Mouse (Mus musculus) CH12.LX (cell line): ENCODE measurements around the gene Spen. TPM values are rescaled to one million over a fixed set of nuclear protein-coding genes. Genes with fewer than 3 reads are reported as not detected.

Source experiments
- DNase-seq: peaks from one replicate; pipeline ENCODE4 v3.0.0-alpha.2; 2013; ENCODE audit errors: extremely low read depth
- H3K27ac ChIP-seq: 2 replicates; pipeline ENCODE4 v1.5.1; 2012; ENCODE audit warnings: low read depth, mild to moderate bottlenecking, control low read depth, moderate library complexity; ENCODE audit not compliant: insufficient read depth
- H3K27me3 ChIP-seq: replicated peaks from 2 replicates; pipeline ENCODE3; 2012; ENCODE audit warnings: inconsistent platforms
- H3K36me3 ChIP-seq, 2 experiments: replicated peaks in 1 of 2; 2 replicates each; pipeline versions ENCODE3 to v1.6.1; 2012; ENCODE audit warnings: inconsistent platforms in 1 of 2, low read length in 1 of 2, mild to moderate bottlenecking in 1 of 2, mixed read lengths in 1 of 2, moderate library complexity in 1 of 2; ENCODE audit not compliant: control insufficient read depth in 1 of 2, insufficient read depth in 1 of 2
- H3K4me1 ChIP-seq, 2 experiments: 2 replicates each; pipeline ENCODE4 v1.6.1; 2012; ENCODE audit warnings: inconsistent platforms in 1 of 2, moderate library complexity in 1 of 2; ENCODE audit not compliant: insufficient read depth in 2 of 2, control insufficient read depth in 1 of 2
- H3K4me2 ChIP-seq: 2 replicates; pipeline ENCODE4 v1.6.1; 2012; ENCODE audit warnings: low read depth, mild to moderate bottlenecking, control low read depth; ENCODE audit not compliant: poor library complexity, insufficient read depth, severe bottlenecking
- H3K4me3 ChIP-seq, 3 experiments: fragments of 150-350 bp in 1 of 3; sonication (generic) in 1 of 3; replicated peaks in 1 of 3; 2 replicates each; pipeline versions ENCODE3 to v1.5.1; 2011 to 2012; ENCODE audit warnings: low read depth in 2 of 3, low read length in 2 of 3, mild to moderate bottlenecking in 2 of 3, moderate library complexity in 2 of 3, control low read depth in 1 of 3, improper control_type of control experiment in 1 of 3, inconsistent platforms in 1 of 3, mixed read lengths in 1 of 3; ENCODE audit not compliant: poor library complexity in 1 of 3
- H3K79me2 ChIP-seq: replicated peaks from 2 replicates; pipeline ENCODE4 v1.6.1; 2012; ENCODE audit warnings: mild to moderate bottlenecking, moderate library complexity; ENCODE audit not compliant: control insufficient read depth, poor library complexity, insufficient read depth, severe bottlenecking; ENCODE audit errors: extremely low read depth
- H3K9ac ChIP-seq: 2 replicates; pipeline ENCODE4 v1.6.1; 2012; ENCODE audit warnings: low read depth, mild to moderate bottlenecking, control low read depth, moderate library complexity; ENCODE audit not compliant: insufficient read depth
- H3K9me3 ChIP-seq: replicated peaks from 2 replicates; pipeline ENCODE3; 2012; ENCODE audit warnings: low read length, inconsistent platforms, mixed read lengths
- BHLHE40 ChIP-seq: IDR thresholded peaks from 2 replicates; pipeline ENCODE4 v1.6.1; 2011; ENCODE audit warnings: mild to moderate bottlenecking, low read depth, low read length, improper control_type of control experiment
- CHD1 ChIP-seq: IDR thresholded peaks from 2 replicates; pipeline ENCODE4 v1.6.1; 2012; ENCODE audit warnings: low read depth, low read length, improper control_type of control experiment, inconsistent platforms
- CHD2 ChIP-seq: IDR thresholded peaks from 2 replicates; pipeline ENCODE4 v1.6.1; 2011; ENCODE audit warnings: low read length, improper control_type of control experiment
- CTCF ChIP-seq, 2 experiments: IDR thresholded peaks in 1 of 2; conservative IDR thresholded peaks in 1 of 2; 2 replicates each; pipeline ENCODE4 v1.5.1; 2011 to 2012; ENCODE audit warnings: low read depth in 2 of 2, low read length in 2 of 2, improper control_type of control experiment in 1 of 2, inconsistent platforms in 1 of 2, mild to moderate bottlenecking in 1 of 2, moderate library complexity in 1 of 2
- E2F4 ChIP-seq: IDR thresholded peaks from 2 replicates; pipeline ENCODE4 v1.6.1; 2011; ENCODE audit warnings: low read depth, low read length, improper control_type of control experiment; ENCODE audit not compliant: insufficient replicate concordance
- ELF1 ChIP-seq: IDR thresholded peaks from 2 replicates; pipeline ENCODE4 v1.6.1; 2014; ENCODE audit warnings: low read depth, mild to moderate bottlenecking, inconsistent platforms, low read length, improper control_type of control experiment
- EP300 ChIP-seq: IDR thresholded peaks from 2 replicates; pipeline ENCODE4 v1.6.1; 2011; ENCODE audit warnings: low read length, improper control_type of control experiment
- ETS1 ChIP-seq: conservative IDR thresholded peaks from 2 replicates; pipeline ENCODE4 v1.6.1; 2012; ENCODE audit warnings: low read depth, mild to moderate bottlenecking, inconsistent platforms, low read length, improper control_type of control experiment, moderate library complexity
- GABPA ChIP-seq: IDR thresholded peaks from 2 replicates; pipeline ENCODE4 v1.6.1; 2012; ENCODE audit warnings: low read depth, low read length, improper control_type of control experiment, inconsistent platforms; ENCODE audit not compliant: insufficient replicate concordance
- HCFC1 ChIP-seq: IDR thresholded peaks from 2 replicates; pipeline ENCODE4 v1.6.1; 2012; ENCODE audit warnings: low read depth, mild to moderate bottlenecking, inconsistent platforms, low read length, improper control_type of control experiment
- IRF4 ChIP-seq: IDR thresholded peaks from 2 replicates; pipeline ENCODE4 v1.6.1; 2014; ENCODE audit warnings: low read depth, mild to moderate bottlenecking, inconsistent platforms, low read length, improper control_type of control experiment
- JUN ChIP-seq: IDR thresholded peaks from 2 replicates; pipeline ENCODE4 v1.6.1; 2011; ENCODE audit warnings: low read depth, mild to moderate bottlenecking, low read length, improper control_type of control experiment, moderate library complexity; ENCODE audit not compliant: insufficient read depth
- JUND ChIP-seq: conservative IDR thresholded peaks from 2 replicates; pipeline ENCODE4 v1.6.1; 2011; ENCODE audit warnings: low read depth, low read length, improper control_type of control experiment
- KAT2A ChIP-seq: IDR thresholded peaks from 2 replicates; pipeline ENCODE4 v1.6.1; 2012; ENCODE audit warnings: low read length, improper control_type of control experiment, inconsistent platforms; ENCODE audit not compliant: insufficient replicate concordance
- MAFK ChIP-seq: IDR thresholded peaks from 2 replicates; pipeline ENCODE4 v1.6.1; 2011; ENCODE audit warnings: low read length, improper control_type of control experiment; ENCODE audit not compliant: insufficient replicate concordance
- MAX ChIP-seq: IDR thresholded peaks from 2 replicates; pipeline ENCODE4 v1.6.1; 2011; ENCODE audit warnings: low read length, improper control_type of control experiment
- MAZ ChIP-seq: IDR thresholded peaks from 2 replicates; pipeline ENCODE4 v1.6.1; 2012; ENCODE audit warnings: low read depth, mild to moderate bottlenecking, inconsistent platforms, low read length, improper control_type of control experiment, moderate library complexity
- MEF2A ChIP-seq: IDR thresholded peaks from 2 replicates; pipeline ENCODE4 v1.6.1; 2014; ENCODE audit warnings: low read depth, mild to moderate bottlenecking, inconsistent platforms, low read length, improper control_type of control experiment, borderline replicate concordance
- MXI1 ChIP-seq: IDR thresholded peaks from 2 replicates; pipeline ENCODE4 v1.6.1; 2011; ENCODE audit warnings: mild to moderate bottlenecking, low read depth, low read length, improper control_type of control experiment
- MYC ChIP-seq: IDR thresholded peaks from 2 replicates; pipeline ENCODE4 v1.6.1; 2011; ENCODE audit warnings: low read depth, mild to moderate bottlenecking, improper control_type of control experiment, low read length
- NELFE ChIP-seq: IDR thresholded peaks from 2 replicates; pipeline ENCODE4 v1.6.1; 2011; ENCODE audit warnings: low read depth, low read length, improper control_type of control experiment
- NRF1 ChIP-seq: IDR thresholded peaks from 2 replicates; pipeline ENCODE4 v1.6.1; 2014; ENCODE audit warnings: low read depth, mild to moderate bottlenecking, inconsistent platforms, low read length, improper control_type of control experiment, moderate library complexity
- PAX5 ChIP-seq: IDR thresholded peaks from 2 replicates; pipeline ENCODE4 v1.6.1; 2012; ENCODE audit warnings: low read length, inconsistent platforms, mixed read lengths
- POLR2A ChIP-seq: IDR thresholded peaks from 2 replicates; pipeline ENCODE4 v1.6.1; 2011; ENCODE audit warnings: low read depth, mild to moderate bottlenecking, improper control_type of control experiment, low read length
- POLR2AphosphoS2 ChIP-seq: IDR thresholded peaks from 2 replicates; pipeline ENCODE4 v1.6.1; 2011; ENCODE audit warnings: low read depth, low read length, improper control_type of control experiment
- RAD21 ChIP-seq: IDR thresholded peaks from 2 replicates; pipeline ENCODE4 v1.6.1; 2011; ENCODE audit warnings: low read depth, mild to moderate bottlenecking, low read length, improper control_type of control experiment, moderate library complexity
- RCOR1 ChIP-seq: conservative IDR thresholded peaks from 2 replicates; pipeline ENCODE4 v1.6.1; 2012; ENCODE audit warnings: low read depth, mild to moderate bottlenecking, inconsistent platforms, low read length, improper control_type of control experiment
- SIN3A ChIP-seq: IDR thresholded peaks from 2 replicates; pipeline ENCODE4 v1.6.1; 2012; ENCODE audit warnings: low read length, improper control_type of control experiment, inconsistent platforms
- SMC3 ChIP-seq: IDR thresholded peaks from 2 replicates; pipeline ENCODE4 v1.6.1; 2011; ENCODE audit warnings: low read depth, low read length, improper control_type of control experiment
- TBP ChIP-seq: conservative IDR thresholded peaks from 2 replicates; pipeline ENCODE4 v1.6.1; 2011; ENCODE audit warnings: low read depth, low read length, improper control_type of control experiment
- TCF12 ChIP-seq: IDR thresholded peaks from 2 replicates; pipeline ENCODE4 v1.6.1; 2014; ENCODE audit warnings: low read depth, mild to moderate bottlenecking, inconsistent platforms, low read length, improper control_type of control experiment
- UBTF ChIP-seq: IDR thresholded peaks from 2 replicates; pipeline ENCODE4 v1.6.1; 2012; ENCODE audit warnings: low read depth, mild to moderate bottlenecking, inconsistent platforms, low read length, improper control_type of control experiment, moderate library complexity
- USF1 ChIP-seq: IDR thresholded peaks from 2 replicates; pipeline ENCODE4 v1.6.1; 2014; ENCODE audit warnings: low read depth, mild to moderate bottlenecking, inconsistent platforms, low read length, improper control_type of control experiment
- USF2 ChIP-seq: conservative IDR thresholded peaks from 2 replicates; pipeline ENCODE4 v1.6.1; 2011; ENCODE audit warnings: low read depth, low read length, improper control_type of control experiment
- ZC3H11A ChIP-seq: IDR thresholded peaks from 2 replicates; pipeline ENCODE4 v1.6.1; 2012; ENCODE audit warnings: low read depth, mild to moderate bottlenecking, inconsistent platforms, low read length, improper control_type of control experiment
- ZKSCAN1 ChIP-seq: IDR thresholded peaks from 2 replicates; pipeline ENCODE4 v1.6.1; 2012; ENCODE audit warnings: low read depth, inconsistent platforms, low read length, improper control_type of control experiment, borderline replicate concordance
- ZMIZ1 ChIP-seq: IDR thresholded peaks from 2 replicates; pipeline ENCODE4 v1.6.1; 2012; ENCODE audit warnings: low read depth, mild to moderate bottlenecking, inconsistent platforms, low read length, improper control_type of control experiment
- ZNF384 ChIP-seq: IDR thresholded peaks from 2 replicates; pipeline ENCODE4 v1.6.1; 2012; ENCODE audit warnings: low read depth, low read length, improper control_type of control experiment, inconsistent platforms
- dilution Hi-C: fragments of 300-500 bp; cut with MboI; formaldehyde crosslinking; loops from 2 replicates; pipeline ENCODE4 v1.14.3; 2020; ENCODE audit warnings: low sequenced_read_pairs; ENCODE audit not compliant: extremely low pct_unique_long_range_greater_than_20kb, extremely low pct_ligation_motif_present
- in situ Hi-C: fragments of 300-500 bp; cut with MboI; formaldehyde crosslinking; loops from 3 replicates; pipeline ENCODE4 v1.14.3; 2019; ENCODE audit warnings: low sequenced_read_pairs, low pct_ligation_motif_present, low pct_unique_long_range_greater_than_20kb, mixed read lengths
- polyA plus RNA-seq: library from polyadenylated mRNA; unstranded; fragments of >175 nt; gene quantifications from 2 replicates; pipeline ENCODE4 v1.2.1, GENCODE M21; 2012; ENCODE audit warnings: low read depth; ENCODE audit not compliant: insufficient read length
- total RNA-seq, 2 experiments: library from RNA; depleted of rRNA; stranded (reverse); fragments of 300-350 nt in 1 of 2; fragments of >200 nt in 1 of 2; gene quantifications; 2 replicates each; pipeline ENCODE4 v1.2.3; 2012 to 2014

Gene Spen
- total and polyA plus RNA-seq, 3 experiments: 4.0 to 21.6 (median 10.2) TPM

DNA sequence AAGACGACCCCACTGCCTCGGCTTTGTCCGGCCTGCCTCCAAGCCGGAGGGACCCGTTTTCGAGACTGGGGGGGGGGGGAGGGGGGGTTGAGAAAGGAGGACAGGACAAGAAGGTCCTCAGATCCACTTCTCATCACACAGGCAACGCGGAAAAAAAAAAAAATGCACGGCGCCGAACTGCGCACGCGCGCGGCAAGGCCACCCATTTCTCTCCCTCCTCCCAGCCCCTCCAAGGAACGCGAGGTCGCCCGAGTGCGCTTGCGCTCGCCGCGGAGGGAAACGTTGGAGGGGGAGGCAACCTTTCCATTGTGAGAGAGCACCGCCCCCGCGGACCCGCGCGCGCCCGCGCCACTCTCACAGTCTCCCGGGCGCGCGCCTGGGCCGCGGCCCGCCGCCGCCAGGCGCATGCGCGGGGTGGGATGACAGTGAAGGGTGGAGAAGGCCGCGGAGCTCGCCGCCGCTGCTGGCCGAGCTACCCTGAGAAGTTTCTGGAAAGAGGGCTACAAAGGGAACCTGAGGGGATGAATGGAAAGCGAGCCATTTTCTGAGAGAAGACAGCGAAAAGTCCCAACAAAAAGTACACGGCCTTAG is 7.4 kb upstream of the Spen start:
- H3K4me2 ChIP-seq: peak overlapping the region; percentile 54; the same call in 1 of the 2 replicates
- peak overlapping the region; percentile 78 to 93 (median 84) for H3K4me3 ChIP-seq
- peak overlapping the region; percentile 99 for H3K9ac ChIP-seq
- peak overlapping the region; percentile 98 for H3K27ac ChIP-seq
- peak; percentile 97 for DNase-seq
- dilution Hi-C loops (no loop called here), in situ Hi-C loops (no loop called here)
- H3K9me3 ChIP-seq: no peaks in the 10 kb centered on the region
- no peaks in the 10 kb centered on the region for H3K36me3 ChIP-seq
- no peak for TF ChIP-seq JUND
- peak; percentile 91 for TF ChIP-seq NRF1
- TF ChIP-seq ELF1: peak; percentile 56
- TF ChIP-seq CHD2: no peak
- no peak for TF ChIP-seq USF2
- peak; percentile 22; the same call in 1 of the 2 replicates for TF ChIP-seq TBP
- TF ChIP-seq JUN: no peak
- TF ChIP-seq POLR2A: peak; percentile 88
- TF ChIP-seq ZNF384: peak; percentile 98
- no peak for TF ChIP-seq TCF12
- TF ChIP-seq RAD21: no peak
- TF ChIP-seq SIN3A: no peak
- TF ChIP-seq MEF2A: no peak
- 0 out of 2 replicates have a peak, but pooled peaks have one; percentile 13 for TF ChIP-seq ETS1
- no peak for TF ChIP-seq SMC3
- no peak; the same call in 1 of the 2 replicates for TF ChIP-seq MAX
- TF ChIP-seq MAZ: peak; percentile 73
- TF ChIP-seq IRF4: no peak; the same call in 1 of the 2 replicates
- TF ChIP-seq HCFC1: 0 out of 2 replicates have a peak, but pooled peaks have one; percentile 50
- TF ChIP-seq KAT2A: no peak
- 0 out of 2 replicates have a peak, but pooled peaks have one; percentile 31 for TF ChIP-seq BHLHE40
- TF ChIP-seq CHD1: no peak
- 0 out of 2 replicates have a peak, but pooled peaks have one; percentile 28 for TF ChIP-seq MXI1
- TF ChIP-seq GABPA: no peak
- 0 out of 2 replicates have a peak, but pooled peaks have one; percentile 62 for TF ChIP-seq POLR2AphosphoS2
- TF ChIP-seq ZC3H11A: no peak
- TF ChIP-seq MAFK: no peak
- TF ChIP-seq CTCF (conservative IDR thresholded peaks at IDR 0.05 in 1 of 2, IDR thresholded peaks at IDR 0.05 in 1 of 2; ENCODE audit: low read depth in 2 of 2, low read length in 2 of 2): no peak
- no peak for TF ChIP-seq EP300
- TF ChIP-seq UBTF: peak; percentile 68; the same call in 1 of the 2 replicates
- no peak for TF ChIP-seq E2F4
- TF ChIP-seq NELFE: peak; percentile 55; the same call in 1 of the 2 replicates
- no peak for TF ChIP-seq ZKSCAN1
- no peak; the same call in 1 of the 2 replicates for TF ChIP-seq MYC
- no peak for TF ChIP-seq RCOR1
- no peak for TF ChIP-seq PAX5
- no peak for TF ChIP-seq USF1
- TF ChIP-seq ZMIZ1: no peak
- no peaks in the 10 kb centered on the region for H3K79me2 ChIP-seq
- H3K4me1 ChIP-seq: peaks cover under 1 to 42% of the 10 kb centered on the region in 2 experiments; a peak in 3 of 4 replicates
- H3K27me3 ChIP-seq: no peaks in the 10 kb centered on the region
